Mouse (Mus musculus): ENCODE data around the gene Lsm14b. TPM values are rescaled to one million over a fixed set of nuclear protein-coding genes. Genes with fewer than 3 reads are reported as not detected.

Lsm14b gene
- polyA plus RNA-seq, 1 experiment from 2014 or later, result 6.5 TPM

GRCm38 (mm10) chr2:180010686-180011085, 14.1 kb upstream of the Lsm14b start:
- TF ChIP-seq EP300 (IDR thresholded peaks at IDR 0.05) (no peak), CTCF (IDR thresholded peaks at IDR 0.05) (no peak)
- DNase-seq (ENCODE audit: low spot score) (no peak), ATAC-seq (no peak)
- WGBS, result 93% methylated on average over 7 of the region's 7 CpGs
- no peaks in the 10 kb centered on the region for H3K4me1 ChIP-seq (ENCODE audit: insufficient read depth, low read depth, low read length)
- no peaks in the 10 kb centered on the region for H3K9me3 ChIP-seq (ENCODE audit: low read length)
- H3K27ac ChIP-seq (ENCODE audit: low read length), result no peak overlapping the region
- no peaks in the 10 kb centered on the region for H3K36me3 ChIP-seq (ENCODE audit: insufficient read depth, low read length)
- H3K4me3 ChIP-seq (ENCODE audit: low read depth, low read length), result no peak overlapping the region
- H3K27me3 ChIP-seq (replicated peaks; ENCODE audit: insufficient read depth, low read length), result no peaks in the 10 kb centered on the region
- no peak overlapping the region for H3K4me2 ChIP-seq (replicated peaks; ENCODE audit: low read depth, low read length)
- no peak overlapping the region for H3K9ac ChIP-seq (replicated peaks; ENCODE audit: low read depth)

GRCm38 (mm10) chr2:180011370-180011769, 13.4 kb upstream of the Lsm14b start:
- H3K27me3 ChIP-seq (replicated peaks; ENCODE audit: insufficient read depth, low read length), result no peaks in the 10 kb centered on the region
- 83% methylated on average over 6 of the region's 6 CpGs for WGBS
- H3K9me3 ChIP-seq (ENCODE audit: low read length), result no peaks in the 10 kb centered on the region
- H3K36me3 ChIP-seq (ENCODE audit: insufficient read depth, low read length), result no peaks in the 10 kb centered on the region
- H3K4me2 ChIP-seq (replicated peaks; ENCODE audit: low read depth, low read length), result no peak overlapping the region
- ATAC-seq (no peak), DNase-seq (ENCODE audit: low spot score) (no peak)
- H3K9ac ChIP-seq (replicated peaks; ENCODE audit: low read depth), result no peak overlapping the region
- no peak for TF ChIP-seq EP300 (IDR thresholded peaks at IDR 0.05)
- TF ChIP-seq CTCF (IDR thresholded peaks at IDR 0.05), result no peak
- no peak overlapping the region for H3K27ac ChIP-seq (ENCODE audit: low read length)
- H3K4me3 ChIP-seq (ENCODE audit: low read depth, low read length), result no peak overlapping the region
- no peaks in the 10 kb centered on the region for H3K4me1 ChIP-seq (ENCODE audit: insufficient read depth, low read depth, low read length)

GRCm38 (mm10) chr2:180013686-180014085, 11.1 kb upstream of the Lsm14b start:
- Histone ChIP-seq H3K4me2 (replicated peaks; ENCODE audit: low read depth, low read length) (no peak overlapping the region), H3K9me3 (ENCODE audit: low read length) (no peaks in the 10 kb centered on the region), H3K27me3 (replicated peaks; ENCODE audit: insufficient read depth, low read length) (no peaks in the 10 kb centered on the region), H3K36me3 (ENCODE audit: insufficient read depth, low read length) (no peaks in the 10 kb centered on the region), H3K4me1 (ENCODE audit: insufficient read depth, low read depth, low read length) (no peaks in the 10 kb centered on the region), H3K4me3 (ENCODE audit: low read depth, low read length) (no peak overlapping the region), H3K9ac (replicated peaks; ENCODE audit: low read depth) (no peak overlapping the region), H3K27ac (ENCODE audit: low read length) (no peak overlapping the region)
- ATAC-seq, result no peak
- TF ChIP-seq EP300 (IDR thresholded peaks at IDR 0.05), result no peak
- no peak for TF ChIP-seq CTCF (IDR thresholded peaks at IDR 0.05)
- WGBS, result 84% methylated on average over 7 of the region's 7 CpGs
- DNase-seq (ENCODE audit: low spot score), result no peak

GRCm38 (mm10) chr2:180017632-180018031, 7.2 kb upstream of the Lsm14b start:
- Histone ChIP-seq H3K27ac (ENCODE audit: low read length) (no peak overlapping the region), H3K4me3 (ENCODE audit: low read depth, low read length) (no peak overlapping the region), H3K9ac (replicated peaks; ENCODE audit: low read depth) (no peak overlapping the region), H3K27me3 (replicated peaks; ENCODE audit: insufficient read depth, low read length) (peaks cover 3% of the 10 kb centered on the region; the same call in 1 of the 2 replicates), H3K4me2 (replicated peaks; ENCODE audit: low read depth, low read length) (no peak overlapping the region), H3K4me1 (ENCODE audit: insufficient read depth, low read depth, low read length) (no peaks in the 10 kb centered on the region), H3K9me3 (ENCODE audit: low read length) (no peaks in the 10 kb centered on the region), H3K36me3 (ENCODE audit: insufficient read depth, low read length) (no peaks in the 10 kb centered on the region)
- 45% methylated on average over 4 of the region's 4 CpGs for WGBS
- ATAC-seq, result peak; percentile 21; the same call in 1 of the 2 replicates
- no peak for TF ChIP-seq CTCF (IDR thresholded peaks at IDR 0.05)
- no peak for TF ChIP-seq EP300 (IDR thresholded peaks at IDR 0.05)
- peak; percentile 34 for DNase-seq (ENCODE audit: low spot score)

- Histone ChIP-seq H3K9me3 (ENCODE audit: low read length) (no peaks in the 10 kb centered on the region), H3K9ac (replicated peaks; ENCODE audit: low read depth) (no peak overlapping the region), H3K27me3 (replicated peaks; ENCODE audit: insufficient read depth, low read length) (peaks cover 3% of the 10 kb centered on the region; the same call in 1 of the 2 replicates), H3K4me1 (ENCODE audit: insufficient read depth, low read depth, low read length) (no peaks in the 10 kb centered on the region), H3K4me3 (ENCODE audit: low read depth, low read length) (no peak overlapping the region), H3K36me3 (ENCODE audit: insufficient read depth, low read length) (no peaks in the 10 kb centered on the region), H3K27ac (ENCODE audit: low read length) (no peak overlapping the region), H3K4me2 (replicated peaks; ENCODE audit: low read depth, low read length) (no peak overlapping the region)
- WGBS, result 68% methylated on average over 9 of the region's 9 CpGs
- DNase-seq (ENCODE audit: low spot score) (no peak), ATAC-seq (no peak)
- TF ChIP-seq EP300 (IDR thresholded peaks at IDR 0.05) (no peak), CTCF (IDR thresholded peaks at IDR 0.05) (no peak)
These were observed 6.2 kb upstream of the Lsm14b start for GRCm38 (mm10) chr2:180018573-180018972.

- no peak for ATAC-seq
- TF ChIP-seq EP300 (IDR thresholded peaks at IDR 0.05) (no peak), CTCF (IDR thresholded peaks at IDR 0.05) (no peak)
These were observed 4.6 kb upstream of the Lsm14b start for GRCm38 (mm10) chr2:180020091-180020661.

More at GRCm38 (mm10) chr2:180020091-180020661, 4.6 kb upstream of the Lsm14b start:
- WGBS, result 65% methylated on average over 7 of the region's 7 CpGs
- DNase-seq (ENCODE audit: low spot score), result no peak
- Histone ChIP-seq H3K27me3 (replicated peaks; ENCODE audit: insufficient read depth, low read length) (peaks cover 3% of the 10 kb centered on the region; the same call in 1 of the 2 replicates), H3K4me1 (ENCODE audit: insufficient read depth, low read depth, low read length) (no peaks in the 10 kb centered on the region), H3K27ac (ENCODE audit: low read length) (no peak overlapping the region), H3K36me3 (ENCODE audit: insufficient read depth, low read length) (no peaks in the 10 kb centered on the region), H3K4me3 (ENCODE audit: low read depth, low read length) (no peak overlapping the region), H3K4me2 (replicated peaks; ENCODE audit: low read depth, low read length) (no peak overlapping the region), H3K9ac (replicated peaks; ENCODE audit: low read depth) (no peak overlapping the region), H3K9me3 (ENCODE audit: low read length) (no peaks in the 10 kb centered on the region)

Data from lung, postnatal 0 days (tissue).